Mouse (Mus musculus) kidney, adult 2 months (tissue): ENCODE measurements around the gene BC051019. TPM values are rescaled to one million over a fixed set of nuclear protein-coding genes. Genes with fewer than 3 reads are reported as not detected.

Experiments
- DNase-seq: peaks from one replicate; pipeline ENCODE4 v3.0.0; 2021
- H3K27ac ChIP-seq: fragments of 200-500 bp; 2 replicates; pipeline ENCODE4 v1.5.1; 2012; ENCODE audit warnings: low read depth, low read length, control low read depth, inconsistent platforms; ENCODE audit not compliant: insufficient read depth
- H3K27me3 ChIP-seq: fragments of 200-500 bp; replicated peaks from 2 replicates; pipeline ENCODE4 v1.6.1; 2012; ENCODE audit warnings: mild to moderate bottlenecking, moderate library complexity, low read length, inconsistent platforms; ENCODE audit not compliant: control insufficient read depth, insufficient read depth
- H3K36me3 ChIP-seq: fragments of 200-500 bp; 2 replicates; pipeline ENCODE4 v1.6.1; 2012; ENCODE audit warnings: mild to moderate bottlenecking, moderate library complexity, low read length, inconsistent platforms; ENCODE audit not compliant: control insufficient read depth, insufficient read depth
- H3K4me1 ChIP-seq: fragments of 200-500 bp; 2 replicates; pipeline ENCODE4 v1.6.1; 2011; ENCODE audit warnings: low read length; ENCODE audit not compliant: control insufficient read depth, insufficient read depth
- H3K4me3 ChIP-seq: fragments of 200-500 bp; 2 replicates; pipeline ENCODE4 v1.5.1; 2011; ENCODE audit warnings: mild to moderate bottlenecking, low read depth, low read length, control low read depth; ENCODE audit not compliant: insufficient read depth
- CTCF ChIP-seq: fragments of 200-500 bp; conservative IDR thresholded peaks from 2 replicates; pipeline ENCODE4 v1.5.1; 2011; ENCODE audit warnings: low read depth, mild to moderate bottlenecking, control low read depth, low read length, moderate library complexity, mixed read lengths; ENCODE audit not compliant: insufficient read depth, insufficient read length
- POLR2A ChIP-seq: fragments of 200-500 bp; IDR thresholded peaks from one replicate; pipeline ENCODE4 v1.6.1; 2011; ENCODE audit warnings: low read depth, low read length, control low read depth
- WGBS: fragments of 180-500 bp; shearing (Covaris S2); methylation state at CpG from one replicate; pipeline ENCODE4 v1.1.7; 2018; 5-methylcytosine and 5-hydroxymethylcytosine counted together
- polyA plus RNA-seq: library from polyadenylated mRNA; depleted of rRNA; stranded (reverse); fragments of >200 nt; gene quantifications from 2 replicates; pipeline ENCODE4 v1.2.3, GENCODE M21; 2012

Gene BC051019
- polyA plus RNA-seq, 1 experiment, result 0.08 TPM

DNA sequence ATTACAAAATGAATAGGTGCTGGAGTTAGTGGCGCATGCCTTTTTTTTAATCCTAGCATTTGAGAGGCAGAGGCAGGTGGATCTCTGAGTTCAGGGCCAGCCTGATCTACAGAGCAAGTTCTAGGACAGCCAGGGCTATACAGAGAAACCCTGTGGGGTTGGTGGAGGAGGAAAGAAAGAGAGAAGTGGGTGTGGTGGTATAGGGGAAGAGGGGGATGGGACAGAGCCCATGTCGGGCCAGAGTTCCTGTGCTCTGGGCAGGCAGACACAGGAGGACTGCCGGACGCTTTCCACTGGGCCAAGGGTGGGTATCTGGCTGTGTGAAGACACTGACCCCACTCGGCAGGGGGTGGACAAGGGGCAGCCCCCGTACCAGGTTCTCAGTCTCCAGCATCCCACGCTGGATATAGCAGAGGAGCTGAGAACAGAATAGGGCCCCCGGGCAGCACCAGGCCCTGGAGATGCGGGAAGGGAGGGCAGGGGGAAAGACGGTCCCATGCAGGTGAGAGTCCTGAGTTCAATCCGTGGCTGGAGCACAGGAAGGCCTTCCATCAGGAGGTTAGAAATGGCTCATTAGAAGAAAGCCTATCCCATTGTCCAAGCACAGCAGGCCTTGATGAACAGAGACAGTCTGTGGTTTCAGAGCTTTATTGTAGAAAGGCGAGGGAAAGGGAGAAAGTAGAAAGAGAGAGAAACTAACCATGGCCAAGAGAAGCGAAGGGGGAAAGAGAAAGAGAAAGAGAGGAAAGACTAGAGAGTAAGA, 28.9 kb downstream of the BC051019 start:
- no peaks in the 10 kb centered on the region for H3K4me1 ChIP-seq
- no peak overlapping the region for H3K4me3 ChIP-seq
- no peaks in the 10 kb centered on the region for H3K36me3 ChIP-seq
- no peak for DNase-seq
- no peak for TF ChIP-seq CTCF
- no peak for TF ChIP-seq POLR2A
- no peaks in the 10 kb centered on the region for H3K27me3 ChIP-seq
- H3K27ac ChIP-seq, result no peak overlapping the region
- WGBS, result 89% methylated on average over 13 of the region's 13 CpGs

DNA sequence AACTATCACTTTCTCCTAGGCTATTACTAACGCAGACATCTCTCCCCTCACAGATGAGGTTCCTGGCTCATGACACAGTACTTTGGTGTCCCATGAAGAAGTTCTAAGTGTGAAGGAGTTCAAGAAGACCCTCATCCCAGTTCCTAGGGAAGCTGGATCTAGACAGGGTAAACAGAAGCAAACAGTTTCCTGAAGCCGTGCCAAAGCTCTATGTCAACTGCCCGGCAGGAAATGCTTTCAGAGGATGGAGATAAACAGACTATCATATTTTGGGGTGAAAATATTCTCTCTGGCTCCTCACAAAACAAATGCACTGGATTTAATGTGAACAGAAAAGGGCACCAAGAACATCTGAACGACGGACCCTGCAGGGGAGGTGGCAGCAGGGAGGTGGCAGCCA, 32.7 kb downstream of the BC051019 start:
- TF ChIP-seq POLR2A (no peak), CTCF (no peak)
- Histone ChIP-seq H3K4me1 (no peaks in the 10 kb centered on the region), H3K27me3 (no peaks in the 10 kb centered on the region), H3K36me3 (no peaks in the 10 kb centered on the region), H3K4me3 (no peak overlapping the region), H3K27ac (peak overlapping the region; percentile 86; the same call in 1 of the 2 replicates)
- WGBS, result 69% methylated on average over 5 of the region's 5 CpGs
- DNase-seq, result peak; percentile 64

DNA sequence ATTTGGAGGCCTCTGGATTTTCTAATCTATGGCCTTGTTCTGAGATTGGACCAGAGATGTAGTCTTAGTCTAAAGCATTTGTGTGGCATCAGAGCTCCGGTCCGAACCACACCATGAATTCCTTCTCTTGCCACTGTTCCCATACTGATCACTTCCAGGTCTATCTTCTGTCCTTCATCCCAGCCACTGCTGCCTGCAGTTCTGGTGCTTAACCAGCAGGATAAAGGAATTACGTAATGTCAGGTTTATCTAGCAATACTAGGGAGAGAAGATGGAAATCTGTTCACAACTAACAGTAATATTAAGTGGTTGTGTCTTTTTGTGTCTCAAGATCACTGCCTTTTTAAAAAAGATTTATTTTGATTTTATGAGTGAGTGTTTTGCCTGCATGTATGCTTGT, 33.5 kb downstream of the BC051019 start:
- no peak for TF ChIP-seq POLR2A
- no peak for TF ChIP-seq CTCF
- Histone ChIP-seq H3K36me3 (no peaks in the 10 kb centered on the region), H3K4me3 (no peak overlapping the region), H3K4me1 (no peaks in the 10 kb centered on the region), H3K27me3 (no peaks in the 10 kb centered on the region), H3K27ac (no peak overlapping the region)
- 94% methylated on average over 3 of the region's 3 CpGs for WGBS
- DNase-seq, result no peak

DNA sequence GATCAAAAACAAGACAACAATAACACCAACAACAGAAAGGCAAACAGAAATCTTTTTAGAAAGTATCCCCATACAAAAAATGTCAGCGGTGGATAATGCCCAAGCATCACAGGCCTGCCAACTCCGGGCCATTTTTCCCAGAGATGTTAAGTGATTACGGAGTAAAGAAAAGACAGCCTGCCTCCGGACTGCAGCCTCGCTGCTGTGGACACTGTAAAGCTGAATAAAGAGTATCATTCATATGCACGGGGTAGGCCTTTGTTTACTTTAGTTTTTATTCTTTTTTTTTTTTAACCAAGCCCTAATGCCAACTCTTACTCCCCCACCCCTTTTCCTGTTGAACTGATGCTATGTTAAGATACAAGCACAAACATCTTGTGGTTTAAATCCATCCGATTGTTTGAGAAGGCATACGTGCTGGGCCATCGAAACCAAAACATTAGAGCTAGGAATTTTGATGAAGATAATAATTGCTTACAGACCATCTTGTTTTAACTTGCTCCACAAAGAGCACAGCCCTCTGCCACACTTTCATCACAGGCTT, 37.0 kb downstream of the BC051019 start:
- TF ChIP-seq CTCF, result no peak
- no peak for TF ChIP-seq POLR2A
- WGBS, result 50% methylated on average over 9 of the region's 9 CpGs
- H3K27me3 ChIP-seq, result no peaks in the 10 kb centered on the region
- no peak for DNase-seq
- no peaks in the 10 kb centered on the region for H3K4me1 ChIP-seq
- no peaks in the 10 kb centered on the region for H3K36me3 ChIP-seq
- H3K4me3 ChIP-seq, result no peak overlapping the region
- H3K27ac ChIP-seq, result no peak overlapping the region

DNA sequence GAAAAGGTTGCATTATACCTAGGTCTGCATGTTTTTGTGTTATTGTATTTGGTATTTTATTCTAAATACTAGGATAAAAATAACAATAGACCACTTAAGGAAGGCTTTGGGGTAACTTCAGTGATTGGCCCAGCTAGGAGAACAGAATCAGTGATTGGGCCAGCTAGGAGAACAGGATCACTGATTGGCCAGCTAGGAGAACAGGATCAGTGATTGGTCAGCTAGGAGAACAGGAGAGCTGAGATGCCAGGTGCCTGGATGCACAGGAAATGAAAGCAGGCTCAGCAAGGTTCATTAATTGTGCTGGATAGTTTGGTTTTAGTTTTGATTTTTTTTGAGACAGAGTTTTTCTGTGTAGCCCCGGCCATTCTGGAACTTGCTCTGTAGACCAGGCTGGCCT, 42.8 kb downstream of the BC051019 start:
- Histone ChIP-seq H3K4me1 (no peaks in the 10 kb centered on the region), H3K27ac (no peak overlapping the region), H3K36me3 (no peaks in the 10 kb centered on the region), H3K4me3 (no peak overlapping the region), H3K27me3 (no peaks in the 10 kb centered on the region)
- DNase-seq, result no peak
- TF ChIP-seq CTCF, result no peak
- TF ChIP-seq POLR2A, result no peak
- WGBS, result 97% methylated on average over 1 of the region's 1 CpGs

DNA sequence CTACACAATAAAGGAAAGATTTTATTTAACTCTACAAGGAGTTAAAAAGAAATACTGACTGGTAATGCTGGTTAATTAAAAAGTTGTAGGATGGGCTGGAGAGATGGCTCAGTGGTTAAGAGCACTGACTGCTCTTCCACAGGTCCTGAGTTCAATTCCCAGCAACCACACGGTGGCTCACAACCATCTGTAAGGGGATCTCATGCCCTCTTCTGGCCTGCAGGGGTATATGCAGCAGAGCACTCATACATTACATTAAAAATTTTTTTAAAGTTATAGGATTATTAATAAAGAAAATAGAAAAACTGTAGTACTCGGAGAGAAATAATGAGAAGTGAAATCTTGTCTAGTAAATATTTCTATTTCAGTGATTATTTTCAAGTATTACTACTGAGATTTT, 43.4 kb downstream of the BC051019 start:
- no peaks in the 10 kb centered on the region for H3K4me1 ChIP-seq
- H3K27me3 ChIP-seq, result no peaks in the 10 kb centered on the region
- no peak for DNase-seq
- no peak for TF ChIP-seq CTCF
- TF ChIP-seq POLR2A, result no peak
- H3K27ac ChIP-seq, result no peak overlapping the region
- WGBS, result 98% methylated on average over 2 of the region's 2 CpGs
- H3K4me3 ChIP-seq, result no peak overlapping the region
- no peaks in the 10 kb centered on the region for H3K36me3 ChIP-seq

DNA sequence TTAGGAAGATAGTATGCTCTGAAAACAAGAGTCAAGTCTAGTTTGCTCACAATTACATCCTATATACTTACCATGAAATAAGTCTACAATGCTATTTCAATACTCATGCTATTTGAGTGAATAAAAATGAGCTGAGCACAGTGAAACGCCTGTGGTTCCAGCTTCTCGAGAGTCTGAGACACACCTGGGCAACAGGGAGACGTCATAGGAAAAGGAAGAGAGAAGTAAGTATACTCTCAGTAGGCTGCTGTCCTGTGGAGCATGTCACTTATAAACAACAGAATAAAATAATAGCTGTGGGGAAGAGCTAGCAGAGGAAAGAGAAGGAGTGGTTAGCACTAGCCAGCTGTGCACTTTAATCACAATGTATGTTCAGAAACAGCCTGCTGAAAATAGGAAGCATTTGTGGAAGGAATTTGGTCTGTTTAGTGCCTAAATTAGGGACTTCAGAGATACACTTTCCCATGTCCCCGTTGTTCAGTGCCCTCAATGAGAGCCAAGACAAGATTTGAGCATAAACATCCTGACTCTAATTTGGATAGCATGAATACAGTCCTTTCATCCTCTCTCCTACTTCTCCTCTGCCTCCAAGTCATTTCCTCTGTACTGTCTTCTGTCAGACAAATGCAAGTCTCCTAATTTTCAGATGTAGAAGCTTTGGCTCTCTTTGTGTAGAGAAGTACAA, 48.6 kb downstream of the BC051019 start:
- Histone ChIP-seq H3K27me3 (no peaks in the 10 kb centered on the region), H3K4me1 (no peaks in the 10 kb centered on the region), H3K36me3 (no peaks in the 10 kb centered on the region), H3K4me3 (no peak overlapping the region), H3K27ac (no peak overlapping the region)
- DNase-seq, result no peak
- 64% methylated on average over 4 of the region's 4 CpGs for WGBS
- no peak for TF ChIP-seq POLR2A
- no peak for TF ChIP-seq CTCF
